Mouse (Mus musculus) liver, embryonic 14.5 days (tissue): ENCODE results near the gene Dcaf5.

Source experiments
- CTCF ChIP-seq: IDR thresholded peaks from 2 replicates; pipeline ENCODE4 v1.5.1; 2016; ENCODE audit warnings: antibody characterized with exemption, low read depth, control low read depth
- EP300 ChIP-seq: IDR thresholded peaks from 2 replicates; pipeline ENCODE4 v1.6.1; 2016; ENCODE audit warnings: antibody characterized with exemption, low read depth

DNA sequence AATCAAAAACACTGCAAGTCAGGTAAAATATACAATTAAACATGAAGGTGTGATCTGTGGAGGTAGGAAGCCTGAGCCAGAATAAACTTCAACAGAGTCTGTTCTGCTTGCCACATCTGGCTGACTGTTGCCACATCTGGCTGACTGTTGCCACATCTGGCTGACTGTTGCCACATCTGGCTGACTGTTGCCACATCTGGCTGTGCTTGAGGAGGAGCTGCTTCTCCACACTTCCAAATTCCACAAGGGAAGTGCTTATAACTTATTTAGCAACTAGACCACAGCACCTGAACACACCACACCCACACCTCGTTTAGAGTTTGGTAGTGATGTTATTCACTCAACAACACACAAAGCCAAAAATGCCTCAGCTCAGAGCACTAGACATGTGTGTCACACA is 74.7 kb downstream of the Dcaf5 start:
- no peak for TF ChIP-seq EP300
- no peak for TF ChIP-seq CTCF
